Mouse (Mus musculus): ENCODE measurements around the gene Rps18.
A peak's percentile ranks its signal among the peaks of the same experiment; 100 is the strongest.
"Not testable (repeated sequence)": the region's sequence is repeated elsewhere in the genome, so short reads cannot be mapped to it uniquely, and the experiment has no call there.

Rps18 gene

GRCm38 (mm10) chr17:33909077-33909868 lies 46.5 kb downstream of the Rps18 start, which contains the start of gene Daxx:
Gene Daxx, plus strand, starts transcription at chr17:33909414.
- DNase-seq (ENCODE audit: low spot score in 2 of 2) = peak; percentile 98 to 99

GRCm38 (mm10) chr17:33908331-33909076 lies 47.3 kb downstream of the Rps18 start:
- no peak for DNase-seq (ENCODE audit: low spot score in 2 of 2)

DNA sequence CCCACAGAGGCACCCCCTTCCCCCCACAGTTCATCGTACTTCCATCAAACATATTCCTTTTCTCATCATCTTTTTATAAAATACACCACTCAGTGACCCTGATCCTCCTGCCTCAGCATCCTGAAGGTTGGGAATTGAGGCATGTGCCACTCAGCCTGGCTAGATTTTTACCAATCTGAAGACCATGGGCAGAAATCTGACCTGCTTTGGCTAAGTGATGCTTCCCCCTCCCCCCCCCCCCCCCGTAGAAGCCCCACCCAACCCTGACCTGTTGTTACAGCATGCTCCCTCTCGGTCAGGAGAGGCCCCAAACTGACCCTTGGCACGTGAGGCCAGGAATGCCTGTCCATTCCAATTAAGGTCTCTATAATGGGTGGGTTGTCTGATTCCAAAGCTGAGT lies 51.0 kb downstream of the Rps18 start, which contains the start of gene Platr17:
Gene Platr17 (plus strand): TSS at position 301 of the 400 bp plus-strand sequence.
- not testable (repeated sequence) for DNase-seq (ENCODE audit: low spot score in 2 of 2)

DNA sequence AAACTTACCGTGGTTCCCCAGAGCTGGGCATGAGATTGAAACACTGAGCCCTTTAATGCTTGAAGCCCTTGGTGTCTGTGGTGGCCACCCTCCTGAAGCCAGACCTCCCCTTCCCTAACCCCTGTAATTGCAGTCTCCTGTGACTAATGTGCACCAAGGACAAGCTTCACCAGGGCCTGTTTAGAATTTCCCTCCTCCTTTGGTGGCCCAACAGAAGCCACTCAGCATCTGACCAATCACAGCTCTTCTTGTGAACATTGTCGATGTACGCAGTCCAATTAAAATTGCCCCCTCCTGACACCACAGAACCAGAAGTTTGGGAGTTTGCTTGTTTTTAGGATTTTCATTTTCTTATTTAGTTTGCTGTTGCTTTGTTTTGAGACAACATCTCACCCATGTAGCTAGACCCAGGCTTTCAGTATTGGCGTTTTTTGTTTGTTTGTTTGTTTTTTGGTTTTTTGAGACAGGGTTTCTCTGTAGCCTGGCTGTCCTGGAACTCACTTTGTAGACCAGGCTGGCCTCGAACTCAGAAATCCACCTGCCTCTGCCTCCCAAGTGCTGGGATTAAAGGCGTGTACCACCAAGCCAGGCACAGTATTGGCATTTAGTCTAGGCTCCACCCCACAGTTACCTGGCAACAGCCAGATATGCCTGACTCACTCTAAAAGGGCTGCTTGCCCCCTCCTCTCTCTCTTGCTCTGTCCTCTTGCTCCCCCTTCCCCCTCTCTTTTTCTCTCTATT lies 51.7 kb downstream of the Rps18 start:
- not testable (repeated sequence) for DNase-seq (ENCODE audit: low spot score in 2 of 2)

- DNase-seq (ENCODE audit: low spot score in 2 of 2) = no peak
Measured at GRCm38 (mm10) chr17:33902491-33902890, 53.3 kb downstream of the Rps18 start.

GRCm38 (mm10) chr17:33902079-33902478 lies 53.7 kb downstream of the Rps18 start:
- no peak for DNase-seq (ENCODE audit: low spot score in 2 of 2)
